In genomic region chr9:62677641-62678549, GRCm38 (mm10) we compare ENCODE assay signal across 8 mouse cellular contexts. TPM values are rescaled to one million over a fixed set of nuclear protein-coding genes. Genes with fewer than 3 reads are reported as not detected.
A peak's percentile ranks its signal among the peaks of the same experiment; 100 is the strongest.
DNase-seq lines count a peak whose midpoint lies in the region; ATAC-seq and TF ChIP-seq lines count a peak whose summit lies in the region.

Gene Itga11 (plus strand): TSS chr9:62677826.

- no peak for TF ChIP-seq CTCF in lung, embryonic 14.5 days (IDR thresholded peaks at IDR 0.05; ENCODE audit: low read depth)
- no peak for TF ChIP-seq CTCF in thymus, adult 2 months (IDR thresholded peaks at IDR 0.05; ENCODE audit: borderline replicate concordance, control insufficient read depth, extremely low read depth, insufficient read depth, low read length, poor library complexity)

- peak within 1 kb of the TSS; percentile 39 for H3K9ac ChIP-seq in lung, embryonic 14.5 days
- H3K9ac ChIP-seq in heart, embryonic 11.5 days (ENCODE audit: low read depth, low read length): peak within 1 kb of the TSS; percentile 62; the same call in 1 of the 2 replicates

- no peaks in the 10 kb centered on the region for H3K9me3 ChIP-seq in lung, embryonic 14.5 days (ENCODE audit: low read depth, low read length)
- H3K9me3 ChIP-seq in heart, embryonic 11.5 days (replicated peaks; ENCODE audit: control insufficient read depth, low read length): no peaks in the 10 kb centered on the region
- no peaks in the 10 kb centered on the region for H3K9me3 ChIP-seq in limb, embryonic 10.5 days (replicated peaks)

- peaks cover 26% of the 10 kb centered on the region for H3K27me3 ChIP-seq in lung, embryonic 14.5 days (ENCODE audit: insufficient read depth, low read length)
- peaks cover 32% of the 10 kb centered on the region for H3K27me3 ChIP-seq in heart, embryonic 11.5 days (ENCODE audit: control insufficient read depth, insufficient read depth, low read length)
- H3K27me3 ChIP-seq in limb, embryonic 10.5 days (ENCODE audit: low read depth, poor library complexity, severe bottlenecking): peaks cover 66% of the 10 kb centered on the region
- peaks cover 13% of the 10 kb centered on the region for H3K27me3 ChIP-seq in thymus, adult 2 months (ENCODE audit: control insufficient read depth, insufficient read depth, low read length)

- H3K27ac ChIP-seq in lung, embryonic 14.5 days (ENCODE audit: low read depth): no peak within 1 kb of the TSS
- no peak within 1 kb of the TSS for H3K27ac ChIP-seq in heart, embryonic 11.5 days (ENCODE audit: low read depth, low read length)
- H3K27ac ChIP-seq in limb, embryonic 10.5 days: peak within 1 kb of the TSS; percentile 81
- H3K27ac ChIP-seq in thymus, adult 2 months (ENCODE audit: control insufficient read depth, insufficient read depth, low read length): no peak within 1 kb of the TSS

- WGBS in lung, embryonic 14.5 days: under 1% methylated on average over 45 of the region's 45 CpGs
- WGBS in heart, embryonic 11.5 days (ENCODE audit: insufficient replicate concordance): 1% methylated on average over 43 of the region's 45 CpGs
- WGBS in limb, embryonic 10.5 days: under 1% methylated on average over 45 of the region's 45 CpGs
- 5% methylated on average over 45 of the region's 45 CpGs for WGBS in thymus, adult 2 months

- peak within 1 kb of the TSS; percentile 94 for H3K4me2 ChIP-seq in lung, embryonic 14.5 days
- peak within 1 kb of the TSS; percentile 84 for H3K4me2 ChIP-seq in heart, embryonic 11.5 days

- H3K36me3 ChIP-seq in lung, embryonic 14.5 days (ENCODE audit: insufficient read depth): no peaks in the 10 kb centered on the region
- H3K36me3 ChIP-seq in heart, embryonic 11.5 days (ENCODE audit: control insufficient read depth, insufficient read depth, low read length): no peaks in the 10 kb centered on the region
- no peaks in the 10 kb centered on the region for H3K36me3 ChIP-seq in limb, embryonic 10.5 days
- H3K36me3 ChIP-seq in thymus, adult 2 months (ENCODE audit: control insufficient read depth, insufficient read depth, low read length): no peaks in the 10 kb centered on the region

- no peak for TF ChIP-seq POLR2A in thymus, adult 2 months (IDR thresholded peaks at IDR 0.05; ENCODE audit: control insufficient read depth, extremely low read depth, insufficient read depth, low read length, poor library complexity)

- H3K4me1 ChIP-seq in lung, embryonic 14.5 days (ENCODE audit: insufficient read depth): peaks cover 9% of the 10 kb centered on the region
- H3K4me1 ChIP-seq in heart, embryonic 11.5 days (ENCODE audit: control insufficient read depth, insufficient read depth, low read length): peaks cover 8% of the 10 kb centered on the region; the same call in 1 of the 2 replicates
- peaks cover 34% of the 10 kb centered on the region for H3K4me1 ChIP-seq in limb, embryonic 10.5 days
- H3K4me1 ChIP-seq in thymus, adult 2 months (replicated peaks; ENCODE audit: control insufficient read depth, insufficient read depth, low read length): no peaks in the 10 kb centered on the region

- ATAC-seq in lung, embryonic 14.5 days (ENCODE audit: insufficient read depth): peak; percentile 71; the same call in 1 of the 2 replicates
- ATAC-seq in heart, embryonic 11.5 days (replicated peaks; ENCODE audit: insufficient number of reproducible peaks, low FRiP score, low TSS enrichment): 0 out of 2 replicates have a peak, but pooled peaks have one; percentile 57

- peak within 1 kb of the TSS; percentile 41 for H3K4me3 ChIP-seq in lung, embryonic 14.5 days (ENCODE audit: low read depth, low read length)
- peak within 1 kb of the TSS; percentile 46 for H3K4me3 ChIP-seq in heart, embryonic 11.5 days (ENCODE audit: low read depth, low read length)
- peak within 1 kb of the TSS; percentile 58 for H3K4me3 ChIP-seq in limb, embryonic 10.5 days
- H3K4me3 ChIP-seq in thymus, adult 2 months (ENCODE audit: control insufficient read depth, insufficient read depth, low read length): no peak within 1 kb of the TSS

- DNase-seq in lung, embryonic 14.5 days: peak; percentile 76
- DNase-seq in lung, postnatal 25 days (ENCODE audit: low spot score): no peak
- DNase-seq in embryo, embryonic 10 days (ENCODE audit: low spot score): peak; percentile 76
- peak; percentile 72 for DNase-seq in limb, embryonic 10.5 days (ENCODE audit: low spot score)
- peak; percentile 64 for DNase-seq in neural tube, embryonic 10.5 days (ENCODE audit: extremely low spot score, low spot score)
- no peak for DNase-seq in layer of hippocampus, adult 9-11 months
- no peak for DNase-seq in thymus, adult 2 months

RNA-seq across cellular contexts. Expression of gene Itga11, which starts in this region (rescaled TPM):
- 0.49 and 0.51 TPM in 2 replicates for polyA plus RNA-seq in lung, embryonic 14.5 days (2014; fragmentation: Nextera tagmentation; extraction: Ambion mirVana)
- polyA plus RNA-seq in heart, embryonic 11.5 days (2014; fragmentation: Nextera tagmentation; extraction: Ambion mirVana): 0.64 and 1.4 TPM in 2 replicates
- polyA plus RNA-seq in limb, embryonic 10.5 days (2016; fragmentation: Nextera tagmentation; extraction: Ambion mirVana): 0.45 and 2.2 TPM in 2 replicates
- polyA plus RNA-seq in thymus, adult 2 months (2012; rRNA removed): 0.45 and 0.47 TPM in 2 replicates

Comparison
In these comparisons a context has a peak if more than half of its experiments do, and no peak if none do; other contexts are left out.
1. Peak in DNase-seq, ATAC-seq, H3K4me3 ChIP-seq, H3K9ac ChIP-seq and H3K4me2 ChIP-seq in lung, embryonic 14.5 days; RNA of the gene not detected or under 1 TPM.
2. DNase-seq: peak in embryo, embryonic 10 days (single experiment), limb, embryonic 10.5 days (single experiment) and neural tube, embryonic 10.5 days (single experiment); none in lung, postnatal 25 days (single experiment), layer of hippocampus, adult 9-11 months (single experiment) and thymus, adult 2 months (single experiment).